Mouse (Mus musculus): Measurements from ENCODE around the gene Frmd4b.

DNA sequence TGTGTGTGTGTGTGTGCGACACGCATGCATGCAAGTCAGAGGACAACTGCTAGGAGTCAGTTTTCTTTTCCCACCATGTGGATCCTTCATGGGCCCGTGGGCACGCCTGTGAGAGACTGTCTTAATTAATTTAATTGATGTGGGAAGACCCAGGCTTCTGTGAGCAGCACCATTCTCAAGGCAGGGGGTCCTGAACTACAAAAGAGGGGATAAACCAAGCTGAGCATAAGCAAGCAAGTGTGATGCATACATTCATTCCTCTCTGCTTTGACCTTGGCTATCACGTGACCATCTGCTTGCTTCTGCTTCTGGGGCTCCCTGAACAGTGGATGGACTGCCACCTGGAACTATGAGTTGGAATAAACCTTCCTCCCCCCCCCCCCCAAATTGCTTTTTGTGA is 27.1 kb downstream of the Frmd4b start:
- TF ChIP-seq POLR2A (IDR thresholded peaks at IDR 0.05; ENCODE audit: insufficient read depth, low read depth, low read length) (no peak), CTCF (IDR thresholded peaks at IDR 0.05) (no peak)
